Mouse (Mus musculus) gonadal fat pad, adult 2 months (tissue): ENCODE data around the gene Hoxa3. TPM values are rescaled to one million over a fixed set of nuclear protein-coding genes. Genes with fewer than 3 reads are reported as not detected.

Source experiments
- DNase-seq: peaks from one replicate; pipeline ENCODE4 v3.0.0-alpha.2; 2012; ENCODE audit warnings: low read depth
- polyA plus RNA-seq: library from polyadenylated mRNA; depleted of rRNA; stranded (reverse); fragments of >200 nt; gene quantifications from 2 replicates; pipeline ENCODE4 v1.2.3, GENCODE M21; 2012; rRNA removed

Gene Hoxa3
- polyA plus RNA-seq, 1 experiment = 5.6 TPM

GRCm38 (mm10) chr6:52156551-52157200, 56.5 kb downstream of the Hoxa3 start:
- no peak for DNase-seq

GRCm38 (mm10) chr6:52155471-52155870, 57.7 kb downstream of the Hoxa3 start:
- DNase-seq = no peak

GRCm38 (mm10) chr6:52154044-52154443, 59.1 kb downstream of the Hoxa3 start:
- no peak for DNase-seq

DNA sequence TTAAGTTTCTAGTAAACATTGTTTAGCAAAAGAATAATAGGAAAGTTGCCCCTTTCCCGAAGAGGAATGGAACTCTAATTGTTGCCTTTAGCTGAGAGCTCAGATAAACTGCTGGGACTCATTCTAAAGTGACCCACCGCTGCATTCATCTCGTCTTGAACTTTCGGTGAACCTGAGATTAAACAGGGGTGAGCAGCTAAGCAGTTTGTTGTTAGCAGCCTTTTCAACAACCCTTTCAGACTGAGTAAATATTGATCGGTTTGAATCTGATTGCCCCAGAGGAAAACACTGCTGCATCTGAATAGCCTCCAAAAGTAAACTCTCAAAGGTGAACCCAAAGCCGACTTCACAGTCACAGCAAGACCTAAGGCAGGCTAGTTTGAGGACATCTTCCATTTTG, 59.9 kb downstream of the Hoxa3 start:
- no peak for DNase-seq

DNA sequence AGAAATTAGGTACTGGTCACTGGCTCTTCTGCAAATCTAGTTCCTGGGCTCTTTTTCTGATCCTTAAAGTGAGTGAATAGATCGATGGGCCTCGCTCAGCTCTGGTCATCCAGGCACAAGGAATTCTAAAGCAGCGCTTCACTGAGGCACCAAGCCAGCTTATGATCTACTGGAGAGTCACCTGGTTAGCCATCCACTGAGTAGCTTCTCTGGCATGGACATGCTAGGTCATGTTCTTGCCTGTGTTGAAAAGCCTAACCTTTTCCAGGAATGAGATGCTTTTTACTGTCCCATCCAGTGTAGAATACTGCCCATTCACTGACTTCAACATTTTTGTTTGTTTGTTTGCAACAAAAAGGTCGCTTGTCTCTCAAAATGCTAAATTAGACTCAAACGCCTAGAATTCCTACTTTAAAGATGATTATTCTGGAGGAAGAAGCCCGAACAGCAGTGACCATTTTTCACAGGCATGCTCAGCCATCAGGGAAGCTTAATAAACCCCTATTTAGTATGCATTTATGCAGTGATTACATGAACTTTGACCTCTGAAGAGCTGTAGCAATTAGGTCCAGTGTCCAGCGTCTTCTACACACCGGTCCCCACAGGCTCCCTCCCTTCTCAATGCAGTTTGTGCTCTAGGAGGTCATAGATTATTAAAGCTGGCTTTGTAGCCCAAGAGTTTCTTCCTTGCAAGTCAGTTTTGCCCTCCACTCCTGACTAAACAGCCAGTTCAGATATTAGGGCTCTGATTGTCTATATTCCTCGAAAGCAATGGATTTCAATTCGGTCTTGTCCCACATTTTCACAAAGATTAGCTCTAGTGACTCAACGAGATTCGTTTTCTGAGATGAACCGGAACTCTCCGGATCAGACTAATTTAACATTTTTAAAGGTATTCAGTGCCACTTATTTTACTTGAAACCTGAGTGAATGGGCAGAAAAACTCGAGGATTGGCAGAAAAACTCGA, 60.6 kb downstream of the Hoxa3 start:
- no peak for DNase-seq

GRCm38 (mm10) chr6:52151571-52151970, 61.6 kb downstream of the Hoxa3 start:
- DNase-seq = no peak

DNA sequence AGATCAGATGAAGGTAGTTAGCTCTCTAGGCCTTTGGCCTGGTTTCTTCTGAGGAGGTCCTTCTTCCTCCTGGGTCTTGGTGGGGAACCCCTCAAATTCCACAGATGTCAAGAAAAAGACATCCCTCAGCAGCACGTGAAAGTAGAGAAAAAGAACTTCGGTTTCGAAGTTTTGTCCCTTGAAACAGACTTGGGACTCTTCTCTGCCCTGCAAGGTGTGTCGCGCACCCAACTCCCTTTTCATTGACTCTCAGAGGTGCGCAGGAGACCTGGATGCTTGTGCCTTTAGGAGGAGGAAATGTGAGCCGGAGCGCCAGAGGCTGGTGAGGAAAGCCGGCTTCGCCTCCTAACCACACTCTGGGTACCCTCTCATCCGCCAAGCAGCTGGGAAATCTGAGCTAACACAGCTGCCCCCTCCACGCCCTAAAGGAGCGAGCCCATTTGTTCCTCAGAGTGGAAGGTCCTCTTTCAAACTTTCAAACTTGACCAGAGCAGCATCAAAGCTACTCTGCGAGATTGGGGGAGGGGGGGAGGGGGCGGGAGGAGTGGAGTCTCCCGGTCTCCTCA, 62.7 kb downstream of the Hoxa3 start:
- no peak for DNase-seq

DNA sequence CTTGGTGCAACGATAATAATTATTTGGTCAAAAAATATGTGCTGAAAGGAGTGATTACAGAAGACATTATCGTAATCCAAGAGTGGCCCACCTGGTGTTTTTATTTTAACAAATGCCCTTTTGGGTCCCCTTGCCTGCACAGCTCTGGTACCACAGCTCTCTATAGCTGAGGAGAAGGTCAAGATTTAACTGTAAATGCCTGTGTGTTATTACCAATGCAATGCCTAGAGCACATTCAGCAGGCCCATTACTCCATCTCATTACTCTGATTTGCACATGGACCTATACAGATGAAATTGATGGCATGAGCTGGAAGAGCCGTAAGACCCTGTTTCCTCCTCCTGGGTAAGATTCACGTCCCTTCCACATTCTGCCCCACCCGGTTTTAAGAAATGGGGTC, 74.0 kb downstream of the Hoxa3 start:
- DNase-seq = no peak

GRCm38 (mm10) chr6:52138576-52138975, 74.6 kb downstream of the Hoxa3 start:
- no peak for DNase-seq

GRCm38 (mm10) chr6:52137841-52138535, 75.1 kb downstream of the Hoxa3 start:
- DNase-seq = no peak

DNA sequence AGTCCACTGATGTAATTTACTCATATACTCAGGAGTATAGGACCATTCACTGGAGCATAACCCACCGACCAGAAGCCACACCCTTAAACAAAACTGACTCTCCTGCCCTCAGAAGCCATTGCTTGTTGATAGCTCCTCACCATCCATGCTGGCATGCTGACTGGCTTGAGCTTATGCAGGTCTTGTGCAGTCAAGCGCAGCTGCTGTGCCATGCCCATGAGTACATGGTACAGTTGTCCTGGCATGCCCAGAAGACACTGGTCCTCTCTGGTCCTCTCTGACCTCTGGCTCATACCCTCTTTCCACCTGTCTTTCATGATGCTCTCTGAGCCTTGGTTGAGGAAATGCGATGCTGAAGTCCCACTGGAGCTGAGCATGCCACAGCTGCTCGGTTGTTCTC, 89.5 kb downstream of the Hoxa3 start:
- DNase-seq = no peak

DNA sequence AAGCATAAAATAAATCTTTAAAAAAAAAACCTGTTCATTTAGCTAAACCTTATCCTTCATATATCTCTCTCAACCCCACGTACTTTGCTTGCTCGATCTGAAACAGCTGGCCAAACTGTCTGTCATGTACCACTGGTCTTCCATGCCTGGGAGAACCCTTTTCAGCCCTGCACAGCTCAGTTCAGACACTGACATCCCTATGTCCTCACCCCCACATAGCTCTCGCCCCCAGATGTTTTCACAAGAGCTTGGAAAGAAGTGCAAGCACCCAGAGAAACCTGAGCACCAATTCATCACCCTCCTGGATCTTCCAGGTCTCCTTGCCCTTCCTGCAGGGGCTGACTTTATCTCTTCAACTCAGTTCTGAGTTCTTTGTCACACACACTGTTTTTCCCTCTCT, 92.0 kb downstream of the Hoxa3 start:
- DNase-seq = no peak

Other genes with a start within 250 kb of the Hoxa3 start
- 14.6 and 19.0 TPM in 2 replicates for gene Skap2, start 200.8 kb downstream of the Hoxa3 start, polyA plus RNA-seq
- 1.3 and 1.7 TPM in 2 replicates for gene Hoxa1, start 55.0 kb downstream of the Hoxa3 start, polyA plus RNA-seq
- 1.6 and 2.4 TPM in 2 replicates for gene Hoxa2, start 48.5 kb downstream of the Hoxa3 start, polyA plus RNA-seq
- gene 5730596B20Rik, start 35.8 kb downstream of the Hoxa3 start, polyA plus RNA-seq = 0.32 and 0.38 TPM in 2 replicates
- 3.1 and 3.7 TPM in 2 replicates for gene Hoxa4, start 21.6 kb downstream of the Hoxa3 start, polyA plus RNA-seq
- gene Hoxa5, start 8.7 kb downstream of the Hoxa3 start, polyA plus RNA-seq = 5.3 and 10.2 TPM in 2 replicates
- 3.2 and 7.0 TPM in 2 replicates for gene Hoxa6, start 4.6 kb downstream of the Hoxa3 start, polyA plus RNA-seq
- 2.0 and 2.7 TPM in 2 replicates for gene Gm28308, start within 50 bp of the Hoxa3 start, polyA plus RNA-seq
- gene Hoxa7, start 8.5 kb upstream of the Hoxa3 start, polyA plus RNA-seq = 13.2 and 20.4 TPM in 2 replicates
- gene Hoxa9, start 17.8 kb upstream of the Hoxa3 start, polyA plus RNA-seq = 5.2 and 7.1 TPM in 2 replicates
- 3.8 and 5.0 TPM in 2 replicates for gene Hoxa10, start 27.5 kb upstream of the Hoxa3 start, polyA plus RNA-seq
- 1.8 and 2.0 TPM in 2 replicates for gene Hoxa11, start 32.5 kb upstream of the Hoxa3 start, polyA plus RNA-seq
- gene Hoxa13, start 47.5 kb upstream of the Hoxa3 start, polyA plus RNA-seq = 0.11 and 0.30 TPM in 2 replicates
- 0.16 and 0.74 TPM in 2 replicates for gene Evx1, start 100.2 kb upstream of the Hoxa3 start, polyA plus RNA-seq